Mouse (Mus musculus) heart, adult 11 months (tissue): Measurements from ENCODE around the gene Eif3g.

Experiments used
- DNase-seq: peaks from one replicate; pipeline ENCODE4 v3.0.0; 2022

The Eif3g gene

DNA sequence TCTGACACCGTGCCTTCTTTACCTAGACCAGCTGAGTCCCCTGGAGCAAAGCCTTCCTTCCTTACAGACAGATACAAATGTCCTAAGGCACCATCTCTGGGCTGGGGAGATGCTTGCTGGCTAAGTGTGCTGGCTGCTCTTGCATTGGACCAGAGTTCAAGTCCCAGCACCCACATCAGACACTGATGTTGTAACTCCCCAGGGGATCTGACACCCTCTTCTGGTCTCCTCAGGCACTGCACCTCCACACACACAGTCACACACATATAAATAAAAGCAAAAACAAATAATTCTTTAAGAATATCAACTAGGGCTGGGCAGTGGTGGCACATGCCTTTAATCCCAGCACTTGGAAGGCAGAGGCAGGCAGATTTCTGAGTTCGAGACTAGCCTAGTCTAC, 48.2 kb downstream of the Eif3g start:
- DNase-seq = no peak
